Mouse (Mus musculus) embryonic fibroblast, embryonic 13.5 days (primary cell): ENCODE data around the gene Ctnnd2. TPM values are rescaled to one million over a fixed set of nuclear protein-coding genes. Genes with fewer than 3 reads are reported as not detected.
"Not testable (repeated sequence)": the region's sequence is repeated elsewhere in the genome, so short reads cannot be mapped to it uniquely, and the experiment has no call there.

Source experiments
- H3K27ac ChIP-seq: 2 replicates; pipeline ENCODE4 v1.5.1; 2012; ENCODE audit warnings: low read length, control low read depth, inconsistent platforms; ENCODE audit not compliant: insufficient read depth
- H3K4me1 ChIP-seq: 2 replicates; pipeline ENCODE4 v1.6.1; 2011; ENCODE audit warnings: low read length; ENCODE audit not compliant: control insufficient read depth, insufficient read depth
- H3K4me3 ChIP-seq: 2 replicates; pipeline ENCODE4 v1.5.1; 2011; ENCODE audit warnings: mild to moderate bottlenecking, control low read depth, low read length; ENCODE audit not compliant: insufficient read depth
- CTCF ChIP-seq: IDR thresholded peaks from 2 replicates; pipeline ENCODE4 v1.5.1; 2011; ENCODE audit warnings: mild to moderate bottlenecking, control low read depth, low read length, moderate library complexity, borderline replicate concordance; ENCODE audit not compliant: insufficient read depth
- POLR2A ChIP-seq: IDR thresholded peaks from 2 replicates; pipeline ENCODE4 v1.6.1; 2011; ENCODE audit warnings: low read depth, mild to moderate bottlenecking, control low read depth, low read length, moderate library complexity
- polyA plus RNA-seq: library from polyadenylated mRNA; stranded (reverse); fragments of >200 nt; gene quantifications from 2 replicates; pipeline ENCODE4 v1.2.4, GENCODE M21; 2011; ENCODE audit warnings: low read depth; ENCODE audit not compliant: missing spikeins, insufficient read length

Ctnnd2 gene
- polyA plus RNA-seq: 6.5 and 8.6 TPM in 2 replicates

- TF ChIP-seq CTCF (no peak), POLR2A (no peak)
- peak within 1 kb of the TSS; percentile 59 for H3K4me3 ChIP-seq
- H3K4me1 ChIP-seq: no peaks in the 10 kb centered on the region
- no peak within 1 kb of the TSS for H3K27ac ChIP-seq
Measured at GRCm38 (mm10) chr15:30172391-30173281, at the start of gene Ctnnd2. Gene Ctnnd2, plus strand, starts transcription at chr15:30172593.

DNA sequence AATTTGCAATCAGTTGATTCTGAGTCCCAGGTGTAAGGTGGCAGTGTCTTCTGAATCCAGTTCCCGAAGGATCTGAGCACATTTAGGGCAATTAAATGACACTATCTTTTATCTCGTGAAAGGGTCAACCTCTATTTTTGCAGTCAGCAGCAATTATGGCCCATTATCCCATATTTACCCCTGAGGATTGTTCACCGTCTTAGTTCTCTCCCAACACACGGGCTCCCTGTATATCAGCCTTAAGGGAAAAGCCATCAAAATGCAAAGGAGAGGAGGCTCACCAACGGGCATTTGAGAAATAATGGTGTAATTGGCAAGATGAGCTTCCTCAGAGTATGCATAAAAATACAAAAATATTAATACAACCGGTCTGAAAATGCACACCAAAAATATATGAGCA, 41.7 kb upstream of the Ctnnd2 start:
- no peak for TF ChIP-seq CTCF
- no peak for TF ChIP-seq POLR2A
- H3K4me3 ChIP-seq: no peak overlapping the region
- H3K4me1 ChIP-seq: no peaks in the 10 kb centered on the region
- no peak overlapping the region for H3K27ac ChIP-seq

DNA sequence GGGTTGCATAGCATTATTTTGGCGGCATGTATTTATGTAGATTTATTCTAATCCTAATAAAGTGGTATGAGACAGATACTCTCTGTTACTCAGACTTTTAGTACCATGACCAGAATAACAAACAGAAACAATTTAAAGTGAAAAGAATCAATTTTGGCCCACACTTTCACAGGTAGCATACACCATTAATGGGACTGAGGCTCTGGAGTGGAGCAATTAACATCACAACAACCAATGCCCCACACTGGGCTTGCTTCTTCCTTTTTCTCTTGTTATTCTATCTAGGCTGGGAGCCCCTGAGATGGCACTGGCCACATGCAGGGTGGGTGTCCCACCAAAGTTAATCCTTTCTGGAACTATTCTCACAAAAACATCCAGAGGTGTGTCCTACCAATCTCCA, 32.8 kb upstream of the Ctnnd2 start:
- H3K4me1 ChIP-seq, H3K27ac ChIP-seq, H3K4me3 ChIP-seq: not testable (repeated sequence)

DNA sequence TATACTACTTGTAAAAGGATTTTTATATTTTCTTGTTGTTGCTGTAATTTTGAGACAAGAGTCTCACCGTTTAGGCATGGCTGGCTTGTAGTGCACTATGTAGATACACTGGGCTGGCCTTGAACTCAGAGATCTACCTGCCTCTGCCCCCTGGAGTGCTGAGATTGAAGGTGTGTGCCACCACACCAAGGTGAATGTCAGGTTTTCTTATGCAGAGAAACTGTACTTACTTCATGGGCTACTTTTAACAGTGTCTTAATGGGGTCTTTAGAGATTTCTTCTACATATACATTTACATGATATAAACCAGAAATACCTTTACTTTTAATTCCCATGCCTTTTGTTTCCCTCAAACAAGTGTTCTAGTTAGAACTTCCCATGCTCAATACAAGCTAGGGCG, 27.0 kb upstream of the Ctnnd2 start:
- TF ChIP-seq CTCF (no peak), POLR2A (no peak)
- Histone ChIP-seq H3K4me3 (no peak overlapping the region), H3K27ac (no peak overlapping the region), H3K4me1 (no peaks in the 10 kb centered on the region)

- Histone ChIP-seq H3K27ac (no peak overlapping the region), H3K4me3 (no peak overlapping the region), H3K4me1 (no peaks in the 10 kb centered on the region)
- TF ChIP-seq POLR2A (no peak), CTCF (no peak)
Measured at GRCm38 (mm10) chr15:30152176-30152575, 20.2 kb upstream of the Ctnnd2 start.

DNA sequence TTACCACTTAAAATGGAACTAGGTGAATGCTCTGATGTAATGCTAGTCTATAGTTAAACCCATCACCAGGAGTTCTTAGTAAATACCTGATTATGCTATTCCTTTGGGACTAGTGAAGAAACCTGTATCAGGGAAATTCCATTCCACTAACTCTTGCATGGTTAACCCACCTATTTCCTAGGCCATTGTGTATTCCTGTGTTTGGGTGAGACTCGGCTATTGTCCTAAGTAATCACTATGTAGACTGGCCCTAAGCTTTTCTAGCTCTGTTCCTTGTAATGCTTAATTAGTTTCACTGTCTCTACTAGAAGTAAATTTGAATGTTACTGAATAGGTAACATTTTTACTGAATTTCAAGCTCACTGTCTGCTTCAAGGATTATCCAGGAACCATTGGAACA, 14.4 kb upstream of the Ctnnd2 start:
- no peaks in the 10 kb centered on the region for H3K4me1 ChIP-seq
- H3K27ac ChIP-seq: no peak overlapping the region
- no peak for TF ChIP-seq CTCF
- no peak for TF ChIP-seq POLR2A
- H3K4me3 ChIP-seq: no peak overlapping the region

DNA sequence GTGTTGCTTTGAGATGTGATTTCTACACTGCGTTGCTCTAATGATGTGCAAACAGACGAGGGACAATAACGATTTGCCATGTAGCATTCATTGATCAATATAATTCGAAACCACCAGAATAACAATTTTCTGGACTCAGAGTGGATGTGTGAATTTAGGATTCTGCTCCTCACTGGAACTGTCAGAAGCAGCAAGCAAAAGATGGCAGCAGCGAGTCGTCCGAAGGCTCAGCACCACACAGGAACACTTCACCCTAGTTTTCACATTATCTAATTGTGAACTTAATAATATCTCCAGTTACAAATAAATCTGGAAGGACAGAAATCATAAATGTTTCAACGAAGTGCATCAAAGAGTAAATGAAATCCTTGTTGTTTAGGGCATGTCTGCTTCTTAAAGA, 2.4 kb upstream of the Ctnnd2 start:
- TF ChIP-seq POLR2A: no peak
- TF ChIP-seq CTCF: peak; percentile 30; the same call in 1 of the 2 replicates
- H3K27ac ChIP-seq: no peak overlapping the region
- no peak overlapping the region for H3K4me3 ChIP-seq
- no peaks in the 10 kb centered on the region for H3K4me1 ChIP-seq

GRCm38 (mm10) chr15:30171493-30172195, 749 bp upstream of the Ctnnd2 start:
- H3K4me1 ChIP-seq: no peaks in the 10 kb centered on the region
- TF ChIP-seq CTCF (no peak), POLR2A (no peak)
- no peak overlapping the region for H3K27ac ChIP-seq
- H3K4me3 ChIP-seq: peak overlapping the region; percentile 30; the same call in 1 of the 2 replicates

DNA sequence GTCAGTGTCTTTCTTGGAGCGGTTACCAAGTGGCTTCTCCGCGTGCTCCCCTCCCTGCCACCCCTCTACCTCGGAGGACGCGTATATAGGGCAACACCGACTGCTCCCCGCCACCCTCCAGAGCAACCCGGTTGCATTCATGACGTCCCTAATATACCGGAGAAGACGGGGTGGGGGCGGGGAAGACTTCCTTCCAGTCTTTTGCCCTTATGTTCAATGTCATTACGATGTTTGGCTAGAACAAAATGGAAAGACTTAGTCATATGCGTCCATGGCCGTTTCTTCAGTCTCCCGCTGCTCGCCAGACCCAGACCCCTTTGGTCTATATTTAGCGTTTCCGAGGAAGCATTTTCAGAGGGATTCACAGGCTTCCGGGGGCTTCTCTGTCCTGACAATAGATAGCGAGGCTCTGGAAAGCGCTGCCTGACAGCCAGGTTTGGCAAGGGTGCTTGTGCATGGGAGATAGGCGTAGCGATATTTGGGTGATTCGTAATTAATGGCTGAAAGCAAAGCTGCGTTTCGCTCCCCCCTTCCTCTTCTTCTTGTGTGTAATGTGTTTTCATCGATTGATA, 1.1 kb downstream of the Ctnnd2 start:
- Histone ChIP-seq H3K4me3 (peak overlapping the region; percentile 59), H3K4me1 (no peaks in the 10 kb centered on the region), H3K27ac (no peak overlapping the region)
- TF ChIP-seq CTCF (no peak), POLR2A (no peak)

DNA sequence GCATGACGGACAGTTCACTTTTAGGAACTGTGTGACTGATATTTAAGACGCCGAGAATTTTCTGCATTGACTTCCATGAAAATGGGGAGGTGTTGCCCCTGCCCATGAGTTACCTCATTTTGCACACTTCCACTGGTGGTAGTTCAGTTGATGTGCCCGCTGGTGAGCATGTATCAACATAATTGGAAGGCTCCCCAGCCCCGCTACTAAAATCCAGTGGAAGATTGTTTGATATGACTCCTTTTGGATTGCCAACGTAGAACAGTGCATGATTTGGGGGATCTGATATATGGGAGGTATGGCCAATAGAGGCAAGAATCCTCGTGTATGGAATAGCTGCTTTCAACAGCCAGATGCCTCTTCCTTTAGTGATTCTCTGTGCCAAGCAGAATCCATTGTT, 1.9 kb downstream of the Ctnnd2 start:
- Histone ChIP-seq H3K4me3 (no peak overlapping the region), H3K27ac (no peak overlapping the region), H3K4me1 (no peaks in the 10 kb centered on the region)
- TF ChIP-seq POLR2A (no peak), CTCF (no peak)
